Mouse (Mus musculus): ENCODE data around the gene Fcrl5.

Fcrl5 gene

GRCm38 (mm10) chr3:87500088-87501055, 64.8 kb downstream of the Fcrl5 start:
- no peak for DNase-seq (ENCODE audit: low spot score)

GRCm38 (mm10) chr3:87501151-87501550, 65.6 kb downstream of the Fcrl5 start:
- no peak for DNase-seq (ENCODE audit: low spot score)

- no peak for DNase-seq (ENCODE audit: low spot score)
Observed at GRCm38 (mm10) chr3:87502771-87503170, 67.2 kb downstream of the Fcrl5 start.

- no peak for DNase-seq (ENCODE audit: low spot score)
Observed at GRCm38 (mm10) chr3:87504330-87504729, 68.8 kb downstream of the Fcrl5 start.

GRCm38 (mm10) chr3:87504749-87505425, 69.3 kb downstream of the Fcrl5 start:
- DNase-seq (ENCODE audit: low spot score), result no peak

- DNase-seq (ENCODE audit: low spot score), result no peak
Observed at GRCm38 (mm10) chr3:87506456-87507416, 71.2 kb downstream of the Fcrl5 start.

- peak; percentile 91 for DNase-seq (ENCODE audit: low spot score)
Observed at GRCm38 (mm10) chr3:87508205-87508901, 72.8 kb downstream of the Fcrl5 start.

GRCm38 (mm10) chr3:87509061-87509460, 73.5 kb downstream of the Fcrl5 start:
- DNase-seq (ENCODE audit: low spot score), result peak; percentile 54

- no peak for DNase-seq (ENCODE audit: low spot score)
Observed at GRCm38 (mm10) chr3:87510832-87511231, 75.3 kb downstream of the Fcrl5 start.

- peak; percentile 35 for DNase-seq (ENCODE audit: low spot score)
Observed at GRCm38 (mm10) chr3:87511971-87512765, 76.6 kb downstream of the Fcrl5 start.

- DNase-seq (ENCODE audit: low spot score), result peak; percentile 44
Observed at GRCm38 (mm10) chr3:87515567-87516081, 80.1 kb downstream of the Fcrl5 start.

- DNase-seq (ENCODE audit: low spot score), result no peak
Observed at GRCm38 (mm10) chr3:87518425-87518824, 82.9 kb downstream of the Fcrl5 start.

- no peak for DNase-seq (ENCODE audit: low spot score)
Observed at GRCm38 (mm10) chr3:87521126-87521525, 85.6 kb downstream of the Fcrl5 start.

- no peak for DNase-seq (ENCODE audit: low spot score)
Observed at GRCm38 (mm10) chr3:87521833-87522232, 86.3 kb downstream of the Fcrl5 start.

GRCm38 (mm10) chr3:87523701-87524100, 88.1 kb downstream of the Fcrl5 start:
- DNase-seq (ENCODE audit: low spot score), result no peak

- DNase-seq (ENCODE audit: low spot score), result peak; percentile 91
Observed at GRCm38 (mm10) chr3:87525043-87525836, 89.7 kb downstream of the Fcrl5 start, which contains the start of gene Etv3. Etv3 (plus strand) TSS chr3:87525407.

GRCm38 (mm10) chr3:87525837-87526570, 90.4 kb downstream of the Fcrl5 start:
- no peak for DNase-seq (ENCODE audit: low spot score)

- DNase-seq (ENCODE audit: low spot score), result no peak
Observed at GRCm38 (mm10) chr3:87527139-87527538, 91.6 kb downstream of the Fcrl5 start.

GRCm38 (mm10) chr3:87528021-87528420, 92.4 kb downstream of the Fcrl5 start:
- DNase-seq (ENCODE audit: low spot score), result no peak
